Comparison of ENCODE assay signal across 8 mouse cellular contexts in the genomic region with DNA sequence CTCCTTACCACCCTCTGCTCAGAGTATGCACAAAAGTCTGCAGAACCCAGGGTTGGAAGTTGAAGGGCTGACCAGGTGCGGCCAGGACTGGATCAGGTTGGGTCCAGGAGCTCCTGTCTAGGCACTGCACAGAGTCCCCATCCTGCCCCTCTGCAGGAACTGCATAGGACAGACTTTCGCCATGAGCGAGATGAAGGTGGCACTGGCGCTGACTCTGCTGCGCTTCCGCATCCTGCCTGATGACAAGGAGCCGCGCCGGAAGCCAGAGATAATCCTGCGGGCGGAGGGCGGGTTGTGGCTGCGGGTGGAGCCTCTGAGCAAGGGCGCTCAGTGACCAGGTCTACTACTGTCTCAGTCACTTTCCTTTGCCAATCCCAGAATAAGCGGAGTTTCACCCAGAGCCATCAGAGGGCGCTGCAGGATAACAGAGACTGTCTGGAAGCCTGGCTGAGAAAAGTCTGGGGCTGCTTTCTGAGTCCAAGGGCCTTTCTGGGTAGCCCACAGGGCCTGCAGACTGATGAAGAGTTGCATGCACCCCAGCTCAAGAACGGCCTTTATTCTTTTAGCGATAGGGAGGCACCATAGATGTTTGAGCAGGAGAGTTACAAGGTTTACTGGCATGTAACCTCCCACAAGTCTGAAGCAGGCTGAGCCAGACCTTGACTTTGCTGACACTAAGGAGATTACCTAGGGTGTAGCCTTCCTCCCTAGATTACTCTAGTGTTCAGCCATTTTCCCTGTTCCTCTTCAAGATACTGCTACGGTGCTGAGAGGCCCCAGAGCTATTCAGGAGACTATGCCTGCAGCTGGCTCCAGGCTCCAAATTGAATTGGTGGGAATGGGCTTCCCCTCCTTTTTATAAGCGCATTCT. TPM values are rescaled to one million over a fixed set of nuclear protein-coding genes. Genes with fewer than 3 reads are reported as not detected.
DNase-seq lines count a peak whose midpoint lies in the region; ATAC-seq and TF ChIP-seq lines count a peak whose summit lies in the region.

No protein-coding gene starts in this region.

- no peaks in the 10 kb centered on the region for H3K9me3 ChIP-seq in intestine, postnatal 0 days (ENCODE audit: control insufficient read depth)

- WGBS in intestine, postnatal 0 days: 12% methylated on average over 20 of the region's 20 CpGs

- peak; percentile 66 for DNase-seq in ovary, adult 18-20 months (ENCODE audit: low spot score)
- DNase-seq in ovary, postnatal 10 days (ENCODE audit: low spot score): no peak
- DNase-seq in embryo, embryonic 11 days: peak; percentile 88
- peak; percentile 33 to 64 for DNase-seq in gastrocnemius, postnatal 4 days (ENCODE audit: low spot score in 2 of 2)
- peak; percentile 77 to 91 for DNase-seq in left cerebral cortex, postnatal 25 days (ENCODE audit: low spot score in 2 of 2)
- DNase-seq in mesoderm, embryonic 11.5 days (ENCODE audit: low read depth, low spot score): peak; percentile 88
- peak; percentile 83 for DNase-seq in right cerebral cortex, postnatal 4 days

- peak overlapping the region; percentile 66 for H3K4me2 ChIP-seq in intestine, postnatal 0 days (replicated peaks; ENCODE audit: low read depth)

- H3K4me3 ChIP-seq in intestine, postnatal 0 days (ENCODE audit: low read depth, low read length): peak overlapping the region; percentile 23; the same call in 1 of the 2 replicates

- 0 out of 2 replicates have a peak overlapping the region, but pooled peaks have one; percentile 21 for H3K27ac ChIP-seq in intestine, postnatal 0 days (ENCODE audit: low read depth, low read length)

- H3K4me1 ChIP-seq in intestine, postnatal 0 days (replicated peaks; ENCODE audit: control insufficient read depth, insufficient read depth, low read length): no peaks in the 10 kb centered on the region

- no peak overlapping the region for H3K9ac ChIP-seq in intestine, postnatal 0 days (ENCODE audit: low read depth, low read length)

- intact Hi-C loops in left cerebral cortex, postnatal 25 days (cut with DNase I): loop anchor here (1.0 to 5.0 kb wide), 3 partner anchors 86 to 401 kb away; no protein-coding TSS in a partner anchor

- no peaks in the 10 kb centered on the region for H3K27me3 ChIP-seq in intestine, postnatal 0 days (replicated peaks; ENCODE audit: control insufficient read depth, insufficient read depth, low read length)

- TF ChIP-seq CTCF in intestine, postnatal 0 days (IDR thresholded peaks at IDR 0.05; ENCODE audit: low read depth): peak; percentile 91

- peak; percentile 95 for ATAC-seq in intestine, postnatal 0 days

- H3K36me3 ChIP-seq in intestine, postnatal 0 days (ENCODE audit: control insufficient read depth, insufficient read depth): no peaks in the 10 kb centered on the region

RNA-seq across cellular contexts. Expression of gene Cyp4f16, which starts 14.8 kb away (rescaled TPM):
- 1 to 10 TPM; 5.2 to 9.1 TPM for total RNA-seq in gastrocnemius, postnatal 4 days (2021)
- polyA plus RNA-seq in intestine, postnatal 0 days (2015; fragmentation: Nextera tagmentation; extraction: Ambion mirVana): 95.4 and 102 TPM in 2 replicates
- 1 to 10 TPM; 4.8 to 6.8 TPM for total RNA-seq in left cerebral cortex, postnatal 25 days (2021)

RNA-seq across cellular contexts. Expression of gene Cyp4f17, which starts 45.3 kb away (rescaled TPM):
- total RNA-seq in gastrocnemius, postnatal 4 days (2021): 1 to 10 TPM; 2.1 to 3.3 TPM
- 1.9 and 2.7 TPM in 2 replicates for polyA plus RNA-seq in intestine, postnatal 0 days (2015; fragmentation: Nextera tagmentation; extraction: Ambion mirVana)
- 1 to 10 TPM; 3.3 to 4.6 TPM for total RNA-seq in left cerebral cortex, postnatal 25 days (2021)
